In the genomic region with DNA sequence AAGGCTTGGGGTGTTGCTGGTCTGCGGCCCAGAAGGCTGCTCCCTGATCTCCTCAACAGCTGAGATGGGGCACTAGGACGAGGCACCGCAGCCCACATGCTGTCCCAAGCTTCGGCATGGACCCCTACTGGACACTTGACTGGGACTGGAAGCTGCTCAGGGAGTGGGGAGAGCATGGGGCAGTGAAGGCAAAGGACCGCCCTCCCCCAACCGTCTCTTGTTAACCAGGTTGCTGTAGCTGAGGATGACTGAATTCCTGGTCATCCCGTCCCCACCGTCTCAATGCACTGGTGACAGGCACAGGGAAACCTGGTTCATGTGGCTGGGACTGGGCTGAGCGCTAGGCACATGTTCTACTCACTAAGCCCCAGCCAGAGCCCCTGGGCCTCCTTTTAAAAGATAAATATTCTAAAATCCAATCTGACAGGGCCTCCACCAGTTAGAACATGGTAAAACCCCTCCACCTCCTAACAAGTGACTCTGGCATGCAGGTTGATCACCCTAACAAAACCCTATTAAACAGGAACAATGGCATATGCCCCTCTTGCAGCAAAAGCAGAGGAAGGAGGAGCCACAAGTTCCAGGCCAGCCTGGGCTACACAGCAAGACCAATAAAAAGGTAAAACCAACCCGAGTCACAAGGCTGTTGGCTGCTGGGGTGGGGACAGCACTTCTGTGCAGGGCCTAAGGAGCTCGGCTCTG, we compare ENCODE assay signal across 11 mouse cellular contexts. TPM values are rescaled to one million over a fixed set of nuclear protein-coding genes. Genes with fewer than 3 reads are reported as not detected.
DNase-seq lines count a peak whose midpoint lies in the region; ATAC-seq and TF ChIP-seq lines count a peak whose summit lies in the region.
"Had no signal": no experiment of that assay in that cellular context is flagged by ENCODE, and none has a peak within 500 bp of the region (broad histone marks: within the 10 kb centered on the region; RNA-seq: fewer than 3 reads in every experiment).

No protein-coding gene starts in this region.

- 92% methylated on average over 11 of the region's 11 CpGs for WGBS in kidney, embryonic 14.5 days
- 92% methylated on average over 11 of the region's 11 CpGs for WGBS in embryonic facial prominence, embryonic 10.5 days
- 83% methylated on average over 11 of the region's 11 CpGs for WGBS in intestine, embryonic 14.5 days
- WGBS in midbrain, postnatal 0 days = 87% methylated on average over 11 of the region's 11 CpGs

- no peak for DNase-seq in kidney, adult 11 months
- no peak for DNase-seq in embryonic facial prominence, embryonic 10.5 days (ENCODE audit: low spot score)
- DNase-seq in intestine, embryonic 14.5 days (ENCODE audit: low spot score) = no peak
- DNase-seq in midbrain, postnatal 0 days (ENCODE audit: low spot score) = no peak
- no peak for DNase-seq in thymus, postnatal 10 days (ENCODE audit: low spot score in 2 of 2)
- no peak for DNase-seq in c-Kit-positive CD71-positive TER-119-positive erythroid progenitor cells, embryonic 14.5 days (ENCODE audit: low spot score)
- no peak for DNase-seq in embryo, embryonic 10.5 days (ENCODE audit: low spot score)
- DNase-seq: thymus, postnatal 4 days had no signal

- H3K4me2 ChIP-seq in kidney, embryonic 14.5 days (replicated peaks; ENCODE audit: low read depth, low read length) = peak overlapping the region; percentile 59
- H3K4me2 ChIP-seq in intestine, embryonic 14.5 days (ENCODE audit: low read length) = peak overlapping the region; percentile 88
- peak overlapping the region; percentile 74 for H3K4me2 ChIP-seq in midbrain, postnatal 0 days (ENCODE audit: low read depth, low read length, poor library complexity, severe bottlenecking)

- H3K27ac ChIP-seq in kidney, embryonic 14.5 days (ENCODE audit: low read depth, low read length) = 0 out of 2 replicates have a peak overlapping the region, but pooled peaks have one; percentile 24
- peak overlapping the region; percentile 100 for H3K27ac ChIP-seq in embryonic facial prominence, embryonic 10.5 days (replicated peaks)
- H3K27ac ChIP-seq in intestine, embryonic 14.5 days (ENCODE audit: low read depth) = peak overlapping the region; percentile 99; the same call in 1 of the 2 replicates
- peak overlapping the region; percentile 99; the same call in 1 of the 2 replicates for H3K27ac ChIP-seq in midbrain, postnatal 0 days (ENCODE audit: low read depth, low read length)

- peak overlapping the region; percentile 77 for H3K4me3 ChIP-seq in kidney, embryonic 14.5 days (ENCODE audit: low read length)
- H3K4me3 ChIP-seq in embryonic facial prominence, embryonic 10.5 days = peak overlapping the region; percentile 89
- H3K4me3 ChIP-seq in intestine, embryonic 14.5 days (ENCODE audit: low read depth, low read length) = peak overlapping the region; percentile 72
- peak overlapping the region; percentile 73; the same call in 1 of the 2 replicates for H3K4me3 ChIP-seq in midbrain, postnatal 0 days (ENCODE audit: low read depth, low read length)

- TF ChIP-seq CTCF in midbrain, postnatal 0 days (IDR thresholded peaks at IDR 0.05) = no peak

- peaks cover 19% of the 10 kb centered on the region for H3K4me1 ChIP-seq in kidney, embryonic 14.5 days (ENCODE audit: control insufficient read depth, insufficient read depth, low read length)
- H3K4me1 ChIP-seq in embryonic facial prominence, embryonic 10.5 days = peaks cover 41% of the 10 kb centered on the region
- H3K4me1 ChIP-seq in intestine, embryonic 14.5 days (replicated peaks; ENCODE audit: control insufficient read depth, insufficient read depth, low read length) = peaks cover 21% of the 10 kb centered on the region
- H3K4me1 ChIP-seq in midbrain, postnatal 0 days (ENCODE audit: insufficient read depth, low read length) = peaks cover 18% of the 10 kb centered on the region

- H3K36me3 ChIP-seq in kidney, embryonic 14.5 days (ENCODE audit: control insufficient read depth, insufficient read depth, low read length) = peaks cover 59% of the 10 kb centered on the region
- peaks cover 74% of the 10 kb centered on the region for H3K36me3 ChIP-seq in embryonic facial prominence, embryonic 10.5 days (replicated peaks)
- H3K36me3 ChIP-seq in intestine, embryonic 14.5 days (ENCODE audit: control insufficient read depth, insufficient read depth, low read length) = peaks cover 55% of the 10 kb centered on the region
- peaks cover 42% of the 10 kb centered on the region for H3K36me3 ChIP-seq in midbrain, postnatal 0 days (ENCODE audit: insufficient read depth, low read length)

- no peaks in the 10 kb centered on the region for H3K27me3 ChIP-seq in kidney, embryonic 14.5 days (ENCODE audit: control insufficient read depth, insufficient read depth, low read length)
- no peaks in the 10 kb centered on the region for H3K27me3 ChIP-seq in embryonic facial prominence, embryonic 10.5 days (replicated peaks; ENCODE audit: low read depth, poor library complexity, severe bottlenecking)
- no peaks in the 10 kb centered on the region for H3K27me3 ChIP-seq in intestine, embryonic 14.5 days (replicated peaks; ENCODE audit: control insufficient read depth, insufficient read depth, low read length)
- H3K27me3 ChIP-seq in midbrain, postnatal 0 days (ENCODE audit: insufficient read depth, low read length) = no peaks in the 10 kb centered on the region
- H3K27me3 ChIP-seq: Patski had no signal

- ATAC-seq in kidney, embryonic 14.5 days (ENCODE audit: low FRiP score, low TSS enrichment) = no peak
- no peak for ATAC-seq in intestine, embryonic 14.5 days (replicated peaks; ENCODE audit: low FRiP score, low TSS enrichment, low read depth)
- no peak for ATAC-seq in midbrain, postnatal 0 days (ENCODE audit: low FRiP score)
- ATAC-seq: Patski had no signal

- H3K9ac ChIP-seq in kidney, embryonic 14.5 days (ENCODE audit: low read depth, low read length) = peak overlapping the region; percentile 98
- H3K9ac ChIP-seq in intestine, embryonic 14.5 days (ENCODE audit: low read length) = peak overlapping the region; percentile 96
- peak overlapping the region; percentile 54; the same call in 1 of the 2 replicates for H3K9ac ChIP-seq in midbrain, postnatal 0 days (replicated peaks; ENCODE audit: low read length, poor library complexity, severe bottlenecking)

- no peaks in the 10 kb centered on the region for H3K9me3 ChIP-seq in kidney, embryonic 14.5 days (ENCODE audit: control insufficient read depth, low read length)
- H3K9me3 ChIP-seq in embryonic facial prominence, embryonic 10.5 days = no peaks in the 10 kb centered on the region
- no peaks in the 10 kb centered on the region for H3K9me3 ChIP-seq in intestine, embryonic 14.5 days (ENCODE audit: control insufficient read depth, low read length)
- H3K9me3 ChIP-seq in midbrain, postnatal 0 days (ENCODE audit: low read length) = no peaks in the 10 kb centered on the region

RNA-seq across cellular contexts. Expression of a gene that starts 2.4 kb away (rescaled TPM):
- polyA plus RNA-seq in kidney, embryonic 14.5 days (2014; fragmentation: Nextera tagmentation; extraction: Ambion mirVana) = 248 and 270 TPM in 2 replicates
- 371 and 377 TPM in 2 replicates for polyA plus RNA-seq in embryonic facial prominence, embryonic 10.5 days (2016; fragmentation: Nextera tagmentation; extraction: Ambion mirVana)
- 203 and 206 TPM in 2 replicates for polyA plus RNA-seq in intestine, embryonic 14.5 days (2014; fragmentation: Nextera tagmentation; extraction: Ambion mirVana)
- 30.4 and 47.0 TPM in 2 replicates for total RNA-seq in midbrain, postnatal 0 days (2014; rRNA removed)
- polyA plus RNA-seq in midbrain, postnatal 0 days (2015; fragmentation: Nextera tagmentation; extraction: Ambion mirVana) = 154 and 157 TPM in 2 replicates

RNA-seq across cellular contexts. Expression of a gene that starts 9.5 kb away (rescaled TPM):
- polyA plus RNA-seq in kidney, embryonic 14.5 days (2014; fragmentation: Nextera tagmentation; extraction: Ambion mirVana) = 8.7 and 14.6 TPM in 2 replicates
- polyA plus RNA-seq in embryonic facial prominence, embryonic 10.5 days (2016; fragmentation: Nextera tagmentation; extraction: Ambion mirVana) = 6.4 and 7.1 TPM in 2 replicates
- 5.3 and 6.7 TPM in 2 replicates for polyA plus RNA-seq in intestine, embryonic 14.5 days (2014; fragmentation: Nextera tagmentation; extraction: Ambion mirVana)
- total RNA-seq in midbrain, postnatal 0 days (2014; rRNA removed) = 118 and 147 TPM in 2 replicates
- polyA plus RNA-seq in midbrain, postnatal 0 days (2015; fragmentation: Nextera tagmentation; extraction: Ambion mirVana) = 12.5 and 13.9 TPM in 2 replicates

RNA-seq across cellular contexts. Expression of a gene that starts 9.7 kb away (rescaled TPM):
- polyA plus RNA-seq in kidney, embryonic 14.5 days (2014; fragmentation: Nextera tagmentation; extraction: Ambion mirVana) = 806 and 1,046 TPM in 2 replicates
- polyA plus RNA-seq in embryonic facial prominence, embryonic 10.5 days (2016; fragmentation: Nextera tagmentation; extraction: Ambion mirVana) = 615 and 629 TPM in 2 replicates
- polyA plus RNA-seq in intestine, embryonic 14.5 days (2014; fragmentation: Nextera tagmentation; extraction: Ambion mirVana) = 941 and 1,108 TPM in 2 replicates
- 295 and 379 TPM in 2 replicates for total RNA-seq in midbrain, postnatal 0 days (2014; rRNA removed)
- polyA plus RNA-seq in midbrain, postnatal 0 days (2015; fragmentation: Nextera tagmentation; extraction: Ambion mirVana) = 638 and 795 TPM in 2 replicates

RNA-seq across cellular contexts. Expression of a gene that starts 36.5 kb away (rescaled TPM):
- polyA plus RNA-seq in kidney, embryonic 14.5 days (2014; fragmentation: Nextera tagmentation; extraction: Ambion mirVana) = 134 and 162 TPM in 2 replicates
- 225 and 235 TPM in 2 replicates for polyA plus RNA-seq in embryonic facial prominence, embryonic 10.5 days (2016; fragmentation: Nextera tagmentation; extraction: Ambion mirVana)
- 106 and 114 TPM in 2 replicates for polyA plus RNA-seq in intestine, embryonic 14.5 days (2014; fragmentation: Nextera tagmentation; extraction: Ambion mirVana)
- 69.6 and 91.1 TPM in 2 replicates for total RNA-seq in midbrain, postnatal 0 days (2014; rRNA removed)
- polyA plus RNA-seq in midbrain, postnatal 0 days (2015; fragmentation: Nextera tagmentation; extraction: Ambion mirVana) = 24.8 and 25.1 TPM in 2 replicates

RNA-seq across cellular contexts. Expression of a gene that starts 40.7 kb away (rescaled TPM):
- 0.62 and 0.66 TPM in 2 replicates for polyA plus RNA-seq in kidney, embryonic 14.5 days (2014; fragmentation: Nextera tagmentation; extraction: Ambion mirVana)
- 0.37 and 0.43 TPM in 2 replicates for polyA plus RNA-seq in embryonic facial prominence, embryonic 10.5 days (2016; fragmentation: Nextera tagmentation; extraction: Ambion mirVana)
- 0.22 and 0.32 TPM in 2 replicates for polyA plus RNA-seq in intestine, embryonic 14.5 days (2014; fragmentation: Nextera tagmentation; extraction: Ambion mirVana)
- total RNA-seq in midbrain, postnatal 0 days (2014; rRNA removed) = 17.5 and 23.1 TPM in 2 replicates
- 12.5 and 12.8 TPM in 2 replicates for polyA plus RNA-seq in midbrain, postnatal 0 days (2015; fragmentation: Nextera tagmentation; extraction: Ambion mirVana)
- total RNA-seq: neutrophil, adult 5-6 weeks had no signal

Comparison
In these comparisons a context has a peak if more than half of its experiments do, and no peak if none do; other contexts are left out.
1. H3K27ac ChIP-seq: peak in every context shown above with its lines; median percentile 100 in embryonic facial prominence, embryonic 10.5 days; 99 in intestine, embryonic 14.5 days; 99 in midbrain, postnatal 0 days; 24 in kidney, embryonic 14.5 days.